Mouse (Mus musculus): ENCODE data around the gene E130114P18Rik.

The E130114P18Rik gene

GRCm38 (mm10) chr4:97777706-97778176, at the start of gene E130114P18Rik:
TSS of gene E130114P18Rik (minus strand) at chr4:97778078.
- peak; percentile 82 to 89 for DNase-seq

- DNase-seq, result no peak
Measured at GRCm38 (mm10) chr4:97827115-97827514, 49.2 kb upstream of the E130114P18Rik start.

GRCm38 (mm10) chr4:97825841-97826240, 48.0 kb upstream of the E130114P18Rik start:
- DNase-seq, result no peak

- no peak for DNase-seq
Measured at GRCm38 (mm10) chr4:97825432-97825831, 47.6 kb upstream of the E130114P18Rik start.

- DNase-seq, result peak; percentile 58 to 62
Measured at GRCm38 (mm10) chr4:97824451-97824850, 46.6 kb upstream of the E130114P18Rik start.

GRCm38 (mm10) chr4:97823512-97823911, 45.6 kb upstream of the E130114P18Rik start:
- DNase-seq, result no peak

GRCm38 (mm10) chr4:97821556-97822251, 43.8 kb upstream of the E130114P18Rik start:
- DNase-seq, result no peak

GRCm38 (mm10) chr4:97820474-97821259, 42.8 kb upstream of the E130114P18Rik start:
- peak in 1 of 2 experiments; percentile 52 for DNase-seq

GRCm38 (mm10) chr4:97819101-97819500, 41.2 kb upstream of the E130114P18Rik start:
- DNase-seq, result no peak

GRCm38 (mm10) chr4:97818498-97818897, 40.6 kb upstream of the E130114P18Rik start:
- no peak for DNase-seq

GRCm38 (mm10) chr4:97817741-97818140, 39.9 kb upstream of the E130114P18Rik start:
- no peak for DNase-seq

- no peak for DNase-seq
Measured at GRCm38 (mm10) chr4:97816753-97817152, 38.9 kb upstream of the E130114P18Rik start.

GRCm38 (mm10) chr4:97816001-97816400, 38.1 kb upstream of the E130114P18Rik start:
- no peak for DNase-seq

GRCm38 (mm10) chr4:97814515-97814914, 36.6 kb upstream of the E130114P18Rik start:
- no peak for DNase-seq

GRCm38 (mm10) chr4:97813996-97814395, 36.1 kb upstream of the E130114P18Rik start:
- no peak for DNase-seq

- no peak for DNase-seq
Measured at GRCm38 (mm10) chr4:97813035-97813434, 35.2 kb upstream of the E130114P18Rik start.

GRCm38 (mm10) chr4:97810348-97810939, 32.6 kb upstream of the E130114P18Rik start:
- DNase-seq, result no peak

GRCm38 (mm10) chr4:97809582-97810295, 31.9 kb upstream of the E130114P18Rik start:
- DNase-seq, result no peak

GRCm38 (mm10) chr4:97808885-97809284, 31.0 kb upstream of the E130114P18Rik start:
- DNase-seq, result no peak

- DNase-seq, result no peak
Measured at GRCm38 (mm10) chr4:97806924-97807323, 29.0 kb upstream of the E130114P18Rik start.

GRCm38 (mm10) chr4:97805896-97806808, 28.3 kb upstream of the E130114P18Rik start:
- no peak for DNase-seq

GRCm38 (mm10) chr4:97805255-97805654, 27.4 kb upstream of the E130114P18Rik start:
- DNase-seq, result no peak

Data from kidney, postnatal 25 days (tissue).